Mouse (Mus musculus) ovary, postnatal 14 days (tissue): Measurements from ENCODE around the gene BC055324.
A peak's percentile ranks its signal among the peaks of the same experiment; 100 is the strongest.
"Not testable (repeated sequence)": the region's sequence is repeated elsewhere in the genome, so short reads cannot be mapped to it uniquely, and the experiment has no call there.

ENCODE experiments used
- DNase-seq: peaks from one replicate; pipeline ENCODE4 v3.0.0; 2022; ENCODE audit warnings: low spot score

BC055324 gene

GRCm38 (mm10) chr1:163994721-163995608 lies at the start of gene BC055324, which contains the start of gene Mettl18:
Gene BC055324 (minus strand): TSS chr1:163994796.
Gene Mettl18 (plus strand): TSS chr1:163994889.
- peak; percentile 82 for DNase-seq

- no peak for DNase-seq
These were observed 49.0 kb upstream of the BC055324 start for GRCm38 (mm10) chr1:164043549-164043948.

- DNase-seq: no peak
These were observed 46.0 kb upstream of the BC055324 start for GRCm38 (mm10) chr1:164040385-164041135.

- peak; percentile 6 for DNase-seq
These were observed 32.8 kb upstream of the BC055324 start for GRCm38 (mm10) chr1:164027416-164027815.

- no peak for DNase-seq
These were observed 31.1 kb upstream of the BC055324 start for GRCm38 (mm10) chr1:164025685-164026084.

- DNase-seq: not testable (repeated sequence)
These were observed 27.5 kb upstream of the BC055324 start for GRCm38 (mm10) chr1:164022106-164022505.

- not testable (repeated sequence) for DNase-seq
These were observed 26.1 kb upstream of the BC055324 start for GRCm38 (mm10) chr1:164020746-164021145.

- DNase-seq: no peak
These were observed 25.2 kb upstream of the BC055324 start for GRCm38 (mm10) chr1:164019789-164020188.

GRCm38 (mm10) chr1:164018221-164018896 lies 23.8 kb upstream of the BC055324 start:
- no peak for DNase-seq

GRCm38 (mm10) chr1:164014616-164015015 lies 20.0 kb upstream of the BC055324 start:
- DNase-seq: no peak

- peak; percentile 7 for DNase-seq
These were observed 14.6 kb upstream of the BC055324 start for GRCm38 (mm10) chr1:164009235-164009634.

GRCm38 (mm10) chr1:164004311-164004710 lies 9.7 kb upstream of the BC055324 start:
- DNase-seq: no peak

GRCm38 (mm10) chr1:164001831-164002452 lies 7.3 kb upstream of the BC055324 start:
- DNase-seq: no peak

- DNase-seq: no peak
These were observed 965 bp upstream of the BC055324 start for GRCm38 (mm10) chr1:163995609-163995913.

- DNase-seq: no peak
These were observed 349 bp downstream of the BC055324 start for GRCm38 (mm10) chr1:163994173-163994720.

GRCm38 (mm10) chr1:163992371-163992770 lies 2.2 kb downstream of the BC055324 start:
- no peak for DNase-seq

- no peak for DNase-seq
These were observed 18.1 kb downstream of the BC055324 start for GRCm38 (mm10) chr1:163976515-163976914.

- no peak for DNase-seq
These were observed 19.5 kb downstream of the BC055324 start for GRCm38 (mm10) chr1:163975088-163975487.

GRCm38 (mm10) chr1:163974471-163974870 lies 20.1 kb downstream of the BC055324 start:
- no peak for DNase-seq

- DNase-seq: no peak
These were observed 30.4 kb downstream of the BC055324 start for GRCm38 (mm10) chr1:163964008-163964689.

GRCm38 (mm10) chr1:163958036-163958435 lies 36.6 kb downstream of the BC055324 start:
- no peak for DNase-seq
